Mouse (Mus musculus) CH12.LX (cell line): Measurements from ENCODE around the gene Fuom.

ENCODE experiments used
- CTCF ChIP-seq, 2 experiments: IDR thresholded peaks in 1 of 2; conservative IDR thresholded peaks in 1 of 2; 2 replicates each; pipeline ENCODE4 v1.5.1; 2011 to 2012; ENCODE audit warnings: low read depth in 2 of 2, low read length in 2 of 2, improper control_type of control experiment in 1 of 2, inconsistent platforms in 1 of 2, mild to moderate bottlenecking in 1 of 2, moderate library complexity in 1 of 2
- HCFC1 ChIP-seq: IDR thresholded peaks from 2 replicates; pipeline ENCODE4 v1.6.1; 2012; ENCODE audit warnings: low read depth, mild to moderate bottlenecking, inconsistent platforms, low read length, improper control_type of control experiment
- POLR2A ChIP-seq: IDR thresholded peaks from 2 replicates; pipeline ENCODE4 v1.6.1; 2011; ENCODE audit warnings: low read depth, mild to moderate bottlenecking, improper control_type of control experiment, low read length
- USF1 ChIP-seq: IDR thresholded peaks from 2 replicates; pipeline ENCODE4 v1.6.1; 2014; ENCODE audit warnings: low read depth, mild to moderate bottlenecking, inconsistent platforms, low read length, improper control_type of control experiment

GRCm38 (mm10) chr7:140122765-140123164 lies 20.5 kb upstream of the Fuom start:
- TF ChIP-seq CTCF (conservative IDR thresholded peaks at IDR 0.05 in 1 of 2, IDR thresholded peaks at IDR 0.05 in 1 of 2; ENCODE audit: low read depth in 2 of 2, low read length in 2 of 2) (no peak), USF1 (no peak), HCFC1 (no peak), POLR2A (no peak)
